Mouse (Mus musculus) stomach, embryonic 15.5 days (tissue): ENCODE measurements around the gene Fam98b. TPM values are rescaled to one million over a fixed set of nuclear protein-coding genes. Genes with fewer than 3 reads are reported as not detected.

Source experiments
- ATAC-seq: fragments of 200-750 bp; cut with Nextera tagmentation; 2 replicates; pipeline ENCODE4 v1.8.0; 2017; ENCODE audit warnings: low read depth, moderate number of reproducible peaks, moderate TSS enrichment; ENCODE audit not compliant: insufficient read depth, low FRiP score
- H3K27ac ChIP-seq: fragments of 300-500 bp; sonication (generic); 2 replicates; pipeline ENCODE4 v1.5.1; 2015; ENCODE audit warnings: mild to moderate bottlenecking, inconsistent platforms
- H3K27me3 ChIP-seq: fragments of 300-500 bp; sonication (generic); replicated peaks from 2 replicates; pipeline ENCODE4 v1.6.1; 2015; ENCODE audit warnings: inconsistent platforms
- H3K36me3 ChIP-seq: fragments of 300-500 bp; sonication (generic); 2 replicates; pipeline ENCODE4 v1.6.1; 2015; ENCODE audit warnings: inconsistent platforms
- H3K4me1 ChIP-seq: fragments of 300-500 bp; sonication (generic); 2 replicates; pipeline ENCODE4 v1.6.1; 2015; ENCODE audit warnings: inconsistent platforms
- H3K4me2 ChIP-seq: fragments of 300-500 bp; sonication (generic); 2 replicates; pipeline ENCODE4 v1.6.1; 2015; ENCODE audit warnings: mild to moderate bottlenecking, inconsistent platforms
- H3K4me3 ChIP-seq: fragments of 300-500 bp; sonication (generic); replicated peaks from 2 replicates; pipeline ENCODE4 v1.5.1; 2015; ENCODE audit warnings: inconsistent platforms
- H3K9ac ChIP-seq: fragments of 300-500 bp; sonication (generic); 2 replicates; pipeline ENCODE4 v1.6.1; 2015; ENCODE audit warnings: inconsistent platforms
- H3K9me3 ChIP-seq: fragments of 300-500 bp; sonication (generic); 2 replicates; pipeline ENCODE4 v1.6.1; 2016; ENCODE audit warnings: inconsistent platforms
- WGBS: fragments of 180-500 bp; shearing (Covaris S2); methylation state at CpG from one replicate; pipeline ENCODE4 v1.1.7; 2015; 5-methylcytosine and 5-hydroxymethylcytosine counted together
- polyA plus RNA-seq: library from polyadenylated mRNA; unstranded; fragments of >200 nt; fragmentation: Nextera tagmentation; extraction: Ambion mirVana; gene quantifications from 2 replicates; pipeline ENCODE4 v1.2.1, GENCODE M21; 2015

The Fam98b gene
- polyA plus RNA-seq, 1 experiment from 2014 or later, result 11.3 TPM

- no peaks in the 10 kb centered on the region for H3K36me3 ChIP-seq
- WGBS, result 86% methylated on average over 5 of the region's 5 CpGs
- no peak overlapping the region for H3K27ac ChIP-seq
- H3K9ac ChIP-seq, result no peak overlapping the region
- H3K27me3 ChIP-seq, result no peaks in the 10 kb centered on the region
- no peak overlapping the region for H3K4me3 ChIP-seq
- no peaks in the 10 kb centered on the region for H3K9me3 ChIP-seq
- H3K4me2 ChIP-seq, result no peak overlapping the region
- no peak for ATAC-seq
- H3K4me1 ChIP-seq, result no peaks in the 10 kb centered on the region
Measured at GRCm38 (mm10) chr2:117304941-117305340, 55.4 kb downstream of the Fam98b start.

- Histone ChIP-seq H3K27ac (no peak overlapping the region), H3K9ac (no peak overlapping the region), H3K36me3 (no peaks in the 10 kb centered on the region), H3K9me3 (no peaks in the 10 kb centered on the region), H3K4me1 (no peaks in the 10 kb centered on the region), H3K27me3 (no peaks in the 10 kb centered on the region), H3K4me2 (no peak overlapping the region), H3K4me3 (no peak overlapping the region)
- 80% methylated on average over 3 of the region's 3 CpGs for WGBS
- no peak for ATAC-seq
Measured at GRCm38 (mm10) chr2:117307959-117308358, 58.4 kb downstream of the Fam98b start.

- Histone ChIP-seq H3K4me2 (no peak overlapping the region), H3K27me3 (no peaks in the 10 kb centered on the region)
- WGBS, result 84% methylated on average over 2 of the region's 2 CpGs
Measured at GRCm38 (mm10) chr2:117309046-117309445, 59.5 kb downstream of the Fam98b start.

GRCm38 (mm10) chr2:117311349-117311748 is 61.8 kb downstream of the Fam98b start:
- no peaks in the 10 kb centered on the region for H3K36me3 ChIP-seq

More at GRCm38 (mm10) chr2:117309046-117309445, 59.5 kb downstream of the Fam98b start:
- no peaks in the 10 kb centered on the region for H3K9me3 ChIP-seq
- H3K36me3 ChIP-seq, result no peaks in the 10 kb centered on the region
- H3K9ac ChIP-seq, result no peak overlapping the region
- no peak for ATAC-seq
- H3K27ac ChIP-seq, result no peak overlapping the region
- H3K4me3 ChIP-seq, result no peak overlapping the region
- H3K4me1 ChIP-seq, result no peaks in the 10 kb centered on the region

GRCm38 (mm10) chr2:117312030-117312429 is 62.5 kb downstream of the Fam98b start:
- 47% methylated on average over 2 of the region's 2 CpGs for WGBS
- H3K27me3 ChIP-seq, result no peaks in the 10 kb centered on the region
- no peak for ATAC-seq
- no peaks in the 10 kb centered on the region for H3K4me1 ChIP-seq
- H3K4me2 ChIP-seq, result no peak overlapping the region
- H3K9me3 ChIP-seq, result no peaks in the 10 kb centered on the region
- no peak overlapping the region for H3K9ac ChIP-seq
- no peak overlapping the region for H3K27ac ChIP-seq
- no peak overlapping the region for H3K4me3 ChIP-seq
- no peaks in the 10 kb centered on the region for H3K36me3 ChIP-seq

More at GRCm38 (mm10) chr2:117311349-117311748, 61.8 kb downstream of the Fam98b start:
- no peak overlapping the region for H3K4me2 ChIP-seq
- H3K27ac ChIP-seq, result no peak overlapping the region
- H3K27me3 ChIP-seq, result no peaks in the 10 kb centered on the region
- ATAC-seq, result no peak
- H3K4me1 ChIP-seq, result no peaks in the 10 kb centered on the region
- no peaks in the 10 kb centered on the region for H3K9me3 ChIP-seq
- no peak overlapping the region for H3K9ac ChIP-seq
- WGBS, result 62% methylated on average over 1 of the region's 1 CpGs
- H3K4me3 ChIP-seq, result no peak overlapping the region

GRCm38 (mm10) chr2:117312441-117312895 is 62.9 kb downstream of the Fam98b start:
- no peak for ATAC-seq
- Histone ChIP-seq H3K4me2 (no peak overlapping the region), H3K27me3 (no peaks in the 10 kb centered on the region), H3K9ac (no peak overlapping the region), H3K4me3 (no peak overlapping the region), H3K4me1 (no peaks in the 10 kb centered on the region), H3K27ac (no peak overlapping the region), H3K9me3 (no peaks in the 10 kb centered on the region), H3K36me3 (no peaks in the 10 kb centered on the region)
- 73% methylated on average over 7 of the region's 7 CpGs for WGBS

- 91% methylated on average over 5 of the region's 5 CpGs for WGBS
- H3K4me2 ChIP-seq, result no peak overlapping the region
- no peak overlapping the region for H3K9ac ChIP-seq
- no peaks in the 10 kb centered on the region for H3K4me1 ChIP-seq
- no peaks in the 10 kb centered on the region for H3K36me3 ChIP-seq
- H3K27ac ChIP-seq, result no peak overlapping the region
- no peaks in the 10 kb centered on the region for H3K9me3 ChIP-seq
- H3K27me3 ChIP-seq, result no peaks in the 10 kb centered on the region
- ATAC-seq, result no peak
- no peak overlapping the region for H3K4me3 ChIP-seq
Measured at GRCm38 (mm10) chr2:117313586-117314235, 64.2 kb downstream of the Fam98b start.

- Histone ChIP-seq H3K27ac (no peak overlapping the region), H3K4me1 (no peaks in the 10 kb centered on the region), H3K4me2 (no peak overlapping the region), H3K9me3 (no peaks in the 10 kb centered on the region), H3K9ac (no peak overlapping the region), H3K27me3 (no peaks in the 10 kb centered on the region), H3K4me3 (no peak overlapping the region), H3K36me3 (no peaks in the 10 kb centered on the region)
- ATAC-seq, result no peak
- WGBS, result 83% methylated on average over 3 of the region's 3 CpGs
Measured at GRCm38 (mm10) chr2:117318991-117319390, 69.5 kb downstream of the Fam98b start.

Other genes starting within 250 kb of the Fam98b start
- 14.4 and 15.1 TPM in 2 replicates for gene Spred1, start 128.4 kb upstream of the Fam98b start, polyA plus RNA-seq
- gene Rasgrp1, start 93.3 kb downstream of the Fam98b start, polyA plus RNA-seq, result 1.3 and 1.5 TPM in 2 replicates